ENCODE assay signal across 23 mouse cellular contexts in the genomic region with DNA sequence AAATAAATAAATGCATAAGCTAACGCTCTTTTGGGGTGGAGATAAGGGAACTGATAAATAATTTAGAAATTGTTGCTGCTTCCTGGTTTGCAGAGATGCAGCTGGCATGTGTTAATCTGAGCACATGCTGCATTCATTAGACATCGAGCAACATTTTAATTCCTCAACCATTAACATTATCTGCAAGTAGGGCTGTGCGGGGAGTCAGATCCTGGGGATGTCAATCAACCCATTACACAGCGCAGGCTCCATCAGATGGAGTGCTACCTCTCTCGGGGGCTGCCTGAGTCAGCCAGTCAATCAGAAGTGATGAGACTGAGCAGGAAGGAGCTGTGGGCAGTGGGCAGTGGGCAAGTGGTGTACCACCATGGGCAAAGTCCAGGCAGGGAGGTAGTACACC.
DNase-seq lines count a peak whose midpoint lies in the region; ATAC-seq and TF ChIP-seq lines count a peak whose summit lies in the region.
"Had no signal": no experiment of that assay in that cellular context is flagged by ENCODE, and none has a peak within 500 bp of the region (broad histone marks: within the 10 kb centered on the region; RNA-seq: fewer than 3 reads in every experiment).

No protein-coding gene starts in this region.

- ATAC-seq in forebrain, embryonic 13.5 days: peak; percentile 86
- ATAC-seq in midbrain, embryonic 11.5 days (ENCODE audit: low FRiP score): peak; percentile 22; the same call in 1 of the 2 replicates
- ATAC-seq in midbrain, postnatal 0 days (ENCODE audit: low FRiP score): no peak
- peak; percentile 81 for ATAC-seq in forebrain, embryonic 14.5 days
- peak; percentile 38; the same call in 1 of the 2 replicates for ATAC-seq in midbrain, embryonic 15.5 days (replicated peaks)
- ATAC-seq: intestine, embryonic 15.5 days had no signal

- H3K4me1 ChIP-seq in forebrain, embryonic 13.5 days: peaks cover 39% of the 10 kb centered on the region
- peaks cover 36% of the 10 kb centered on the region for H3K4me1 ChIP-seq in forebrain, embryonic 10.5 days
- H3K4me1 ChIP-seq in midbrain, embryonic 11.5 days (ENCODE audit: control insufficient read depth, insufficient read depth, low read length): peaks cover 16% of the 10 kb centered on the region
- 0 out of 2 replicates have a peak, but pooled peaks cover 2% of the 10 kb centered on the region for H3K4me1 ChIP-seq in midbrain, postnatal 0 days (ENCODE audit: insufficient read depth, low read length)
- peaks cover 18% of the 10 kb centered on the region for H3K4me1 ChIP-seq in forebrain, embryonic 14.5 days (ENCODE audit: control insufficient read depth, insufficient read depth, low read length)
- peaks cover 32% of the 10 kb centered on the region for H3K4me1 ChIP-seq in midbrain, embryonic 15.5 days
- H3K4me1 ChIP-seq in heart, embryonic 10.5 days: peaks cover 6% of the 10 kb centered on the region; the same call in 1 of the 2 replicates
- H3K4me1 ChIP-seq: intestine, embryonic 15.5 days; liver, embryonic 13.5 days had no signal

- DNase-seq in forebrain, embryonic 10.5 days (ENCODE audit: extremely low spot score, low spot score): no peak
- no peak for DNase-seq in midbrain, embryonic 11.5 days (ENCODE audit: low spot score, missing footprints)
- DNase-seq in midbrain, postnatal 0 days (ENCODE audit: low spot score): no peak
- DNase-seq in forebrain, embryonic 14.5 days (ENCODE audit: low spot score): peak; percentile 74
- no peak for DNase-seq in heart, embryonic 10.5 days (ENCODE audit: low spot score)
- DNase-seq: adrenal gland, postnatal 10 days; cerebellum, adult 2 months; cerebellum, postnatal 36 days; gastrocnemius, postnatal 10 days; kidney, adult 8-10 months; kidney, postnatal 10 days; liver, embryonic 13.5 days; lung, embryonic 14.5 days; thymus, adult 2 months; thymus, postnatal 4 days had no signal

- H3K36me3 ChIP-seq in forebrain, embryonic 13.5 days (ENCODE audit: poor library complexity, severe bottlenecking): no peaks in the 10 kb centered on the region
- H3K36me3 ChIP-seq in forebrain, embryonic 10.5 days (replicated peaks): no peaks in the 10 kb centered on the region
- H3K36me3 ChIP-seq in midbrain, embryonic 11.5 days (ENCODE audit: control insufficient read depth, insufficient read depth, low read length): no peaks in the 10 kb centered on the region
- H3K36me3 ChIP-seq in midbrain, postnatal 0 days (ENCODE audit: insufficient read depth, low read length): no peaks in the 10 kb centered on the region
- H3K36me3 ChIP-seq in forebrain, embryonic 14.5 days (ENCODE audit: control insufficient read depth, insufficient read depth, low read length): no peaks in the 10 kb centered on the region
- H3K36me3 ChIP-seq in midbrain, embryonic 15.5 days (replicated peaks): no peaks in the 10 kb centered on the region
- no peaks in the 10 kb centered on the region for H3K36me3 ChIP-seq in heart, embryonic 10.5 days
- H3K36me3 ChIP-seq: hindbrain, embryonic 10.5 days; intestine, embryonic 15.5 days; limb, embryonic 13.5 days; liver, embryonic 13.5 days; neural tube, embryonic 12.5 days had no signal

- H3K9me3 ChIP-seq in forebrain, embryonic 13.5 days (replicated peaks): no peaks in the 10 kb centered on the region
- no peaks in the 10 kb centered on the region for H3K9me3 ChIP-seq in forebrain, embryonic 10.5 days
- no peaks in the 10 kb centered on the region for H3K9me3 ChIP-seq in midbrain, embryonic 11.5 days (ENCODE audit: control insufficient read depth, low read length)
- no peaks in the 10 kb centered on the region for H3K9me3 ChIP-seq in midbrain, postnatal 0 days (ENCODE audit: low read length)
- H3K9me3 ChIP-seq in forebrain, embryonic 14.5 days (replicated peaks; ENCODE audit: control insufficient read depth, low read length): no peaks in the 10 kb centered on the region
- H3K9me3 ChIP-seq in midbrain, embryonic 15.5 days: no peaks in the 10 kb centered on the region
- no peaks in the 10 kb centered on the region for H3K9me3 ChIP-seq in heart, embryonic 10.5 days
- H3K9me3 ChIP-seq: hindbrain, embryonic 10.5 days; intestine, embryonic 15.5 days; limb, embryonic 13.5 days; liver, embryonic 13.5 days; neural tube, embryonic 12.5 days had no signal

- no peak overlapping the region for H3K27ac ChIP-seq in forebrain, embryonic 13.5 days
- no peak overlapping the region for H3K27ac ChIP-seq in forebrain, embryonic 10.5 days
- H3K27ac ChIP-seq in midbrain, embryonic 11.5 days (ENCODE audit: low read depth, low read length): no peak overlapping the region
- H3K27ac ChIP-seq in midbrain, postnatal 0 days (ENCODE audit: low read depth, low read length): no peak overlapping the region
- H3K27ac ChIP-seq in forebrain, embryonic 14.5 days (ENCODE audit: low read depth, low read length): peak overlapping the region; percentile 34; the same call in 1 of the 2 replicates
- peak overlapping the region; percentile 34; the same call in 1 of the 2 replicates for H3K27ac ChIP-seq in midbrain, embryonic 15.5 days
- no peak overlapping the region for H3K27ac ChIP-seq in heart, embryonic 10.5 days
- H3K27ac ChIP-seq: hindbrain, embryonic 10.5 days; intestine, embryonic 15.5 days; limb, embryonic 13.5 days; liver, embryonic 13.5 days; neural tube, embryonic 12.5 days; stomach, postnatal 0 days had no signal

- no peak overlapping the region for H3K4me3 ChIP-seq in forebrain, embryonic 13.5 days
- no peak overlapping the region for H3K4me3 ChIP-seq in forebrain, embryonic 10.5 days
- H3K4me3 ChIP-seq in midbrain, embryonic 11.5 days (ENCODE audit: low read depth, low read length): no peak overlapping the region
- H3K4me3 ChIP-seq in midbrain, postnatal 0 days (ENCODE audit: low read depth, low read length): no peak overlapping the region
- H3K4me3 ChIP-seq in forebrain, embryonic 14.5 days (ENCODE audit: low read depth, low read length): no peak overlapping the region
- no peak overlapping the region for H3K4me3 ChIP-seq in midbrain, embryonic 15.5 days
- H3K4me3 ChIP-seq in heart, embryonic 10.5 days: no peak overlapping the region
- H3K4me3 ChIP-seq: hindbrain, embryonic 10.5 days; intestine, embryonic 15.5 days; limb, embryonic 13.5 days; liver, embryonic 13.5 days; neural tube, embryonic 12.5 days had no signal

- TF ChIP-seq CTCF in midbrain, postnatal 0 days (IDR thresholded peaks at IDR 0.05): no peak

- H3K9ac ChIP-seq in forebrain, embryonic 13.5 days: no peak overlapping the region
- no peak overlapping the region for H3K9ac ChIP-seq in midbrain, embryonic 11.5 days (ENCODE audit: low read length)
- H3K9ac ChIP-seq in midbrain, postnatal 0 days (replicated peaks; ENCODE audit: low read length, poor library complexity, severe bottlenecking): no peak overlapping the region
- H3K9ac ChIP-seq in forebrain, embryonic 14.5 days (ENCODE audit: low read length): no peak overlapping the region
- no peak overlapping the region for H3K9ac ChIP-seq in midbrain, embryonic 15.5 days
- H3K9ac ChIP-seq: intestine, embryonic 15.5 days; limb, embryonic 13.5 days; liver, embryonic 13.5 days; lung, embryonic 14.5 days; neural tube, embryonic 12.5 days had no signal

- H3K27me3 ChIP-seq in forebrain, embryonic 13.5 days: peaks cover under 1% of the 10 kb centered on the region; the same call in 1 of the 2 replicates
- peaks cover 40% of the 10 kb centered on the region for H3K27me3 ChIP-seq in forebrain, embryonic 10.5 days (ENCODE audit: poor library complexity, severe bottlenecking)
- no peaks in the 10 kb centered on the region; the same call in 1 of the 2 replicates for H3K27me3 ChIP-seq in midbrain, embryonic 11.5 days (ENCODE audit: control insufficient read depth, insufficient read depth, low read length)
- H3K27me3 ChIP-seq in midbrain, postnatal 0 days (ENCODE audit: insufficient read depth, low read length): no peaks in the 10 kb centered on the region
- no peaks in the 10 kb centered on the region for H3K27me3 ChIP-seq in forebrain, embryonic 14.5 days (replicated peaks; ENCODE audit: control insufficient read depth, insufficient read depth, low read length)
- no peaks in the 10 kb centered on the region for H3K27me3 ChIP-seq in midbrain, embryonic 15.5 days (replicated peaks)
- H3K27me3 ChIP-seq in heart, embryonic 10.5 days (ENCODE audit: insufficient read depth, poor library complexity, severe bottlenecking): no peaks in the 10 kb centered on the region
- H3K27me3 ChIP-seq: intestine, embryonic 15.5 days; limb, embryonic 13.5 days; liver, embryonic 13.5 days; neural tube, embryonic 12.5 days had no signal

- no peak overlapping the region for H3K4me2 ChIP-seq in forebrain, embryonic 13.5 days
- H3K4me2 ChIP-seq in midbrain, embryonic 11.5 days: no peak overlapping the region
- no peak overlapping the region for H3K4me2 ChIP-seq in midbrain, postnatal 0 days (ENCODE audit: low read depth, low read length, poor library complexity, severe bottlenecking)
- no peak overlapping the region for H3K4me2 ChIP-seq in forebrain, embryonic 14.5 days (ENCODE audit: low read length)
- H3K4me2 ChIP-seq in midbrain, embryonic 15.5 days: no peak overlapping the region
- H3K4me2 ChIP-seq: heart, embryonic 11.5 days; intestine, embryonic 15.5 days; limb, embryonic 13.5 days; liver, embryonic 13.5 days; lung, embryonic 14.5 days; neural tube, embryonic 12.5 days had no signal

- WGBS in forebrain, embryonic 13.5 days: 50% methylated on average over 5 of the region's 5 CpGs
- WGBS in forebrain, embryonic 10.5 days: 86% methylated on average over 5 of the region's 5 CpGs
- WGBS in midbrain, embryonic 11.5 days: 77% methylated on average over 5 of the region's 5 CpGs
- WGBS in midbrain, postnatal 0 days: 30% methylated on average over 5 of the region's 5 CpGs
- 39% methylated on average over 5 of the region's 5 CpGs for WGBS in forebrain, embryonic 14.5 days
- WGBS in midbrain, embryonic 15.5 days: 22% methylated on average over 5 of the region's 5 CpGs
- 58% methylated on average over 5 of the region's 5 CpGs for WGBS in heart, embryonic 10.5 days

Comparison
In these comparisons a context has a peak if more than half of its experiments do, and no peak if none do; other contexts are left out.
1. H3K27ac ChIP-seq: peak in forebrain, embryonic 14.5 days (single experiment) and midbrain, embryonic 15.5 days (single experiment); none in forebrain, embryonic 13.5 days (single experiment), forebrain, embryonic 10.5 days (single experiment), midbrain, embryonic 11.5 days (single experiment), midbrain, postnatal 0 days (single experiment) and heart, embryonic 10.5 days (single experiment).